Mouse (Mus musculus): ENCODE measurements around the gene Rnf187.

The Rnf187 gene

DNA sequence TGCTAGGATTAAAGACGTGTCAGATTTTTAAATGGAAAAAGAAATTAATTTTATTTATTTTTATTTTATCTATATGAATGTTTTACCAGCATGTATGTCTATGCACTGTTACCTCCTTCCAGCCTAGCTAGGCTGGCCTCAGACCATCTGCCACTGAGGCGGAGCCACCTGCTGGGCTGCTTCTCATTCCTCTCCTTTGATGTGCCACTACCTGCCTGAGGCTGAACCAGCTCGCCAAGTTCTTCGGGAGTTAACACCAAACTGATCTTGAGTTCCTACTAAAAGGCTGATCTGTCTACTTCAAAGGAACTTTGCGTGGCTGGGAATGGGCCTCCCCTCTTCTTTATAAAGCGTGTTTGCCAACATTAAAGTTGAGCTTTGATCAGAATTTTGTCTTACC is 44.3 kb downstream of the Rnf187 start:
- no peak for DNase-seq (ENCODE audit: low spot score)

DNA sequence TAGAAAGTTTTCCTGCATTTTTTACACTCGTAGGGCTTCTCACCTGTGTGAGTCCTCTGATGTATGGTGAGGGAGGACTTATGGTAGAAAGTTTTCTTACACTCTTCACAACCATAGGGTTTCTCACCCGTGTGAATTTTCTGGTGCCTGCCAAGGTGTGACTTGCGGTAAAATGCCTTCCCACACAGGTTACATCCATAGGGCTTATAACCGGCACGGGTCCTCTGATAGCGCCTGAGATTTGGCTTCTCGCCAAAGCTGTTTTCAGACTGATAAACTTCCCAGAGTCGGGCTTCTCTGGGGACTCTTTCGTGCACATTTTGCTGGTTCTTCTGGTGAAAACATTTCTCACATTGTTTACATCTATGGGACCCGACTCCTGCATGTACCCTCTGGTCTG is 48.2 kb downstream of the Rnf187 start:
- DNase-seq (ENCODE audit: low spot score), result no peak

DNA sequence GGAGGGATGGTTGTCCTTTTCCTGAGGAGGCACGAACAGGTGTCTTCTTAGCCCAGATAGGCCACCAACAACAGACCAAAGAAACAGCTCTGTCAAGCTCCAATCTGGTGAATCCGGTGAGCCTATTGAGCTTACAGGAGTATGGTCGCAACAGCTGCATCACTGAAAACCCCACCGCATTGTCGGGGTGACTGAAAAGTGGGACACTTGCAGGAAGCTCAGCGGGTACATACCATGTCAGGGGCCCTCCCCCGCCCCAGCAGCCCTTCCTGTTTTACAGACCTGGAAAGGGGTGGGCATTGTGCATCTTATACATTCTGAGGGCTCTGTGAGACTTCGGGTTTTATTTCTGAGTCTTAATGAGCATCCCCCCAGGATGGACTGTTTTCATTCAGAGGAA is 55.0 kb downstream of the Rnf187 start:
- no peak for DNase-seq (ENCODE audit: low spot score)

Measured in lung, postnatal 25 days (tissue).